Mouse (Mus musculus): ENCODE measurements at regions not wholly inside any gene's neighbourhood (a gene's known extent, or its start where the extent isn't known, plus 50 kb on each side); places are given as distances from the start of the nearest gene placed in this dataset.

- Histone ChIP-seq H3K27ac (ENCODE audit: insufficient read depth, low read length) (no peak overlapping the region), H3K4me1 (ENCODE audit: control insufficient read depth, insufficient read depth, low read length) (no peaks in the 10 kb centered on the region), H3K27me3 (ENCODE audit: control insufficient read depth, insufficient read depth, low read length) (no peaks in the 10 kb centered on the region; the same call in 1 of the 2 replicates), H3K4me3 (replicated peaks; ENCODE audit: insufficient read depth, low read depth, low read length) (no peak overlapping the region)
- TF ChIP-seq CTCF (IDR thresholded peaks at IDR 0.05; ENCODE audit: borderline replicate concordance, insufficient read depth, low read depth, low read length) (no peak), POLR2A (IDR thresholded peaks at IDR 0.05; ENCODE audit: borderline replicate concordance, insufficient read depth, low read length) (no peak)
- DNase-seq: no peak
- WGBS: 78% methylated on average over 3 of the region's 3 CpGs
These were observed 593.1 kb upstream of the Cdh11 start for GRCm38 (mm10) chr8:103378545-103378944.

GRCm38 (mm10) chr8:103381575-103381974 is 596.1 kb upstream of the Cdh11 start:
- no peak overlapping the region for H3K27ac ChIP-seq (ENCODE audit: insufficient read depth, low read length)
- TF ChIP-seq CTCF (IDR thresholded peaks at IDR 0.05; ENCODE audit: borderline replicate concordance, insufficient read depth, low read depth, low read length) (no peak), POLR2A (IDR thresholded peaks at IDR 0.05; ENCODE audit: borderline replicate concordance, insufficient read depth, low read length) (no peak)
- H3K4me1 ChIP-seq (ENCODE audit: control insufficient read depth, insufficient read depth, low read length): no peaks in the 10 kb centered on the region
- WGBS: 93% methylated on average over 3 of the region's 3 CpGs
- no peak overlapping the region for H3K4me3 ChIP-seq (replicated peaks; ENCODE audit: insufficient read depth, low read depth, low read length)
- no peak for DNase-seq
- no peaks in the 10 kb centered on the region for H3K27me3 ChIP-seq (ENCODE audit: control insufficient read depth, insufficient read depth, low read length)

GRCm38 (mm10) chr8:103391359-103391758 is 605.9 kb upstream of the Cdh11 start:
- no peak overlapping the region for H3K27ac ChIP-seq (ENCODE audit: insufficient read depth, low read length)
- H3K4me1 ChIP-seq (ENCODE audit: control insufficient read depth, insufficient read depth, low read length): no peaks in the 10 kb centered on the region
- TF ChIP-seq POLR2A (IDR thresholded peaks at IDR 0.05; ENCODE audit: borderline replicate concordance, insufficient read depth, low read length): no peak
- no peak for TF ChIP-seq CTCF (IDR thresholded peaks at IDR 0.05; ENCODE audit: borderline replicate concordance, insufficient read depth, low read depth, low read length)
- no peak overlapping the region for H3K4me3 ChIP-seq (replicated peaks; ENCODE audit: insufficient read depth, low read depth, low read length)
- no peaks in the 10 kb centered on the region for H3K27me3 ChIP-seq (ENCODE audit: control insufficient read depth, insufficient read depth, low read length)
- WGBS: 69% methylated on average over 6 of the region's 6 CpGs
- DNase-seq: no peak

- no peak overlapping the region for H3K27ac ChIP-seq (ENCODE audit: insufficient read depth, low read length)
- 39% methylated on average over 4 of the region's 4 CpGs for WGBS
- no peak for TF ChIP-seq CTCF (IDR thresholded peaks at IDR 0.05; ENCODE audit: borderline replicate concordance, insufficient read depth, low read depth, low read length)
- no peak for TF ChIP-seq POLR2A (IDR thresholded peaks at IDR 0.05; ENCODE audit: borderline replicate concordance, insufficient read depth, low read length)
These were observed 609.9 kb upstream of the Cdh11 start for GRCm38 (mm10) chr8:103395316-103395715.

GRCm38 (mm10) chr8:103398179-103398578 is 612.7 kb upstream of the Cdh11 start:
- TF ChIP-seq CTCF (IDR thresholded peaks at IDR 0.05; ENCODE audit: borderline replicate concordance, insufficient read depth, low read depth, low read length) (no peak), POLR2A (IDR thresholded peaks at IDR 0.05; ENCODE audit: borderline replicate concordance, insufficient read depth, low read length) (no peak)
- Histone ChIP-seq H3K4me1 (ENCODE audit: control insufficient read depth, insufficient read depth, low read length) (no peaks in the 10 kb centered on the region), H3K27ac (ENCODE audit: insufficient read depth, low read length) (no peak overlapping the region), H3K4me3 (replicated peaks; ENCODE audit: insufficient read depth, low read depth, low read length) (no peak overlapping the region), H3K27me3 (ENCODE audit: control insufficient read depth, insufficient read depth, low read length) (no peaks in the 10 kb centered on the region)
- no peak for DNase-seq
- 72% methylated on average over 3 of the region's 3 CpGs for WGBS

More at GRCm38 (mm10) chr8:103395316-103395715, 609.9 kb upstream of the Cdh11 start:
- Histone ChIP-seq H3K27me3 (ENCODE audit: control insufficient read depth, insufficient read depth, low read length) (no peaks in the 10 kb centered on the region), H3K4me1 (ENCODE audit: control insufficient read depth, insufficient read depth, low read length) (no peaks in the 10 kb centered on the region), H3K4me3 (replicated peaks; ENCODE audit: insufficient read depth, low read depth, low read length) (no peak overlapping the region)
- no peak for DNase-seq

GRCm38 (mm10) chr8:103399466-103399865 is 614.0 kb upstream of the Cdh11 start:
- H3K27me3 ChIP-seq (ENCODE audit: control insufficient read depth, insufficient read depth, low read length): no peaks in the 10 kb centered on the region
- H3K4me1 ChIP-seq (ENCODE audit: control insufficient read depth, insufficient read depth, low read length): no peaks in the 10 kb centered on the region
- no peak for DNase-seq
- H3K4me3 ChIP-seq (replicated peaks; ENCODE audit: insufficient read depth, low read depth, low read length): no peak overlapping the region
- 88% methylated on average over 3 of the region's 3 CpGs for WGBS
- no peak overlapping the region for H3K27ac ChIP-seq (ENCODE audit: insufficient read depth, low read length)
- no peak for TF ChIP-seq POLR2A (IDR thresholded peaks at IDR 0.05; ENCODE audit: borderline replicate concordance, insufficient read depth, low read length)
- TF ChIP-seq CTCF (IDR thresholded peaks at IDR 0.05; ENCODE audit: borderline replicate concordance, insufficient read depth, low read depth, low read length): no peak

- DNase-seq: no peak
These were observed 614.7 kb upstream of the Cdh11 start for GRCm38 (mm10) chr8:103400143-103400542.

GRCm38 (mm10) chr8:103402731-103403130 is 617.3 kb upstream of the Cdh11 start:
- 88% methylated on average over 3 of the region's 3 CpGs for WGBS
- DNase-seq: no peak
- no peak overlapping the region for H3K4me3 ChIP-seq (replicated peaks; ENCODE audit: insufficient read depth, low read depth, low read length)
- H3K27me3 ChIP-seq (ENCODE audit: control insufficient read depth, insufficient read depth, low read length): no peaks in the 10 kb centered on the region
- H3K27ac ChIP-seq (ENCODE audit: insufficient read depth, low read length): no peak overlapping the region
- no peaks in the 10 kb centered on the region for H3K4me1 ChIP-seq (ENCODE audit: control insufficient read depth, insufficient read depth, low read length)
- TF ChIP-seq POLR2A (IDR thresholded peaks at IDR 0.05; ENCODE audit: borderline replicate concordance, insufficient read depth, low read length) (no peak), CTCF (IDR thresholded peaks at IDR 0.05; ENCODE audit: borderline replicate concordance, insufficient read depth, low read depth, low read length) (no peak)

More at GRCm38 (mm10) chr8:103400143-103400542, 614.7 kb upstream of the Cdh11 start:
- Histone ChIP-seq H3K27me3 (ENCODE audit: control insufficient read depth, insufficient read depth, low read length) (no peaks in the 10 kb centered on the region), H3K27ac (ENCODE audit: insufficient read depth, low read length) (no peak overlapping the region), H3K4me3 (replicated peaks; ENCODE audit: insufficient read depth, low read depth, low read length) (no peak overlapping the region), H3K4me1 (ENCODE audit: control insufficient read depth, insufficient read depth, low read length) (no peaks in the 10 kb centered on the region)
- 87% methylated on average over 1 of the region's 1 CpGs for WGBS
- TF ChIP-seq CTCF (IDR thresholded peaks at IDR 0.05; ENCODE audit: borderline replicate concordance, insufficient read depth, low read depth, low read length) (no peak), POLR2A (IDR thresholded peaks at IDR 0.05; ENCODE audit: borderline replicate concordance, insufficient read depth, low read length) (no peak)
